Mouse (Mus musculus): ENCODE measurements around the gene E2f2.

The E2f2 gene

DNA sequence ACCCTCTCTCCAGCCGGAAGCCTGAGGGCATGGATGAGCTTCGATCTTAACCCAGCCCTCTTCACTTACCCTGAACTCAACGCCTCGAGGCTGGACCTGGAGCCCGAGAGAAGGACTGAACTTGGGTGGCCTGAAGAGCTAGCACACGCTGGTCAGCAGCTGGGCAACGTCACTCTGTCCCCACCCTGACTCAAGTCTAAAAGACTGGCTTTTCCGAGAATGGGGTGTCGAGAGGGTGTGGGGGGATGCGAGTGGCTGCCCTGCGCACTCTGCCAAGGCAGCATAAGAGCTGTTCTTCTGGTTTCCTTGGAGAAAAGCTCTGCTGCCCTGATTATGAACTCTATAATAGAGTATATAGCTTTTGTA, 27.3 kb upstream of the E2f2 start:
- no peak for DNase-seq (ENCODE audit: low spot score)

DNA sequence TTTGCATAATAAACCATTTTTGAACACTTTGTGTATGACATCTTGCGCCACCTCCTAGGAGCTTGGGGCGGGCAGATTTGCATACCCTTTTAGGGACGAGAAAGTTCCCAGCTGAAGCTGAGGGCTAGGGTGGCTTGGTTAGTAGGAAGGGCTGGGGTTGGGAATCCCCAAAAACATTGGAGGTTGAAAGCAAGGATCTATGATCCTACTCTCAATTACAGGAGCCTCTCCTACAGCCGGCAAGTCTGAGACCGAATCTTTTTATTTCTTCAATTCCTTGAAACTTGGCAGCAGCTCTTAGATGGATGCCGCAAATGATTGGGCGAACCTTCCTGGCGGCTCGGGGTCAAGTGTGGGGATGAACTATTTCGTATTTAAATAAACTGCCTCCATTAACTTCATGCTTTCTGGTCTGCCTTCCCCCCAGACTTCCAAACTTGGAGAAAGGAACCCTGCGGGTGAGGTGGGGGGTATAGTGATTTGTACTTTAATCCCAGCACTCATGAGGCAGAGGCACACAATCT, 26.8 kb upstream of the E2f2 start:
- DNase-seq (ENCODE audit: low spot score): no peak

DNA sequence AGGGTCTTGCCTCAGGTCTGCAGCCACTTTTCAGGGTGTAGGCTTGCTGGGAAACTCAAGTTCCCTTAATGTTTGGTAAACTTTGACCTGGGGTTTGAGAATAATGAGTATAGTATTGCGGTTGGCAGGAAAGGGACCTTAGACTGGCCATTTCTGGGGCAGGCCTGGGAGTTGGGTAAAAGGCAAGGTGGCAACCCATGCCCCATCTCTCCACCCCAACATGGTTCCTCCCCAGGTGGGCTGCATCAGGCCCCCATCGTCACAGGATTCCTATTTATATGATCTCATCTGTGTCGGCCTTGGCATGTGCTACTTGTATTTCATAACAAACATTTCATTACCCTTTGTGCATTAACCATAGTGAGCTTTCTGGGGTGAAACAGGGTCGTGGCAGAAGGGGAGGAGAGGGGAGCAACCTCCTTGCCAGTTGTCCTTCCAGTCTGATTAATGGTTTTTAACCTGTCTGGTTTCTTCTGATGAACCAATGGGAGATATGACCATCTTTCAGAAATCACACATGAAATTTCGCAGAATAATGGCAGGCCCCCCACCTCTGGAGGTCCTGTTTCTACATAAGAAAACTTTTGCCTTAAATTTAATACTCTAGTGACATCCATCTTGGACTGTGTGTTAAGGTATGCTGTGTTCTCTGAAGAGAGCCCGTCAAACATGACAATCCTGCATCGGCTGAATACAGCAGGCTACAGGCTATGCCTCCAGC, 26.0 kb upstream of the E2f2 start:
- DNase-seq (ENCODE audit: low spot score): no peak

DNA sequence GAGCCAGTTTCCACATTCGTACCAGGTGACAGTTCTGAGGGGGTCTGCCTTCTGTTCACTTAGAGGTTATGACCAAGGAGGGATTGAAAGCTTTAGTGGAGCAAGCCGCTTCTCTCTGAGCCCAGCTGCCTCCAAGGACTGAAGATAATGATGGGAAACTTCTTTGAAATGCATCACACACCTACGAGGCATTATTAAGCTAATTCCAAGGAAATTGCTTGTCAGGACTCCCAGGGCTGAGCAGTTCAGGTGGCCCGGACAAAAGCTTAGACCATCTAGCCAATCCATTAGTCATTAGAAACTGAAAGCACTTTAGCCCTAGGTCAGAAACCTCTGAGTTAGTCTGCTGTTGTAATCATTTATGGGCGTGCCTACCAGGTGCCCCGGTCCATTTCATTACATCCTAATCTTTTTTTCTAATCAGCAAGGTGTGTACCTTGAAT, 25.5 kb upstream of the E2f2 start:
- no peak for DNase-seq (ENCODE audit: low spot score)

DNA sequence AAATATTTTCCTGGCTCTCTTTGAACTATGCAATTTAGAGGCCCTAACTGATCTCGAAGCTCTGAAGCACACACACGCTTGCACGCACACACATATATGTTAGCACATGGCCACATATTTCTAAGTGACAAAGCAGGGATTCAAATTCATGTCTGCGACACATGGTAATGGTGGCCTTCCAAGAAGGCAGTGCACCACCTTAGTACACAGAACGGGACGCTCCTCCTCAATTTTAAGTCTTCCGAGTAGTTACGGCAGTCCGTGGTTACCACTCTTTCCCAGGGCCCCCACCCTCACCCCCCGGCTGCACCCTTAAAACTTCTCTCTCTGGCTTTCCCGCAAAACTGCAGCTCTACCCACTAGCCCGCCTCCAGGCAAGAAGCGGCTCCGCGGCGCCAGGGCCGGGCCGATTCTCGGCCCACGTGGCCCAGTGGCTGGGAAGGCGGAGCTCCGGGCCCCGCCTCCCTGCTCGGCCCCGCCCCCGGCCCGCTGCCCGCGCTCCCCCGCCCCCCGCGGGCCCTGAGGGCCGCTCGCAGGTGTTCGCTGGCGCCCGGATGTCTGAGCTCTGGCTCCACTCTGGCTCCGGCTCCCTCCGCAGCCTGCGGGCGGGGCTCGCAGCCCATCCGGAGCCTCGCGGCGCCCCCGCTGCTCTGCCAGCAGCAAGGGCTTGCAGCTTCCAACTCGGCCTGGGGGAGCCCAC, 24.6 kb upstream of the E2f2 start:
- peak; percentile 74 for DNase-seq (ENCODE audit: low spot score)

DNA sequence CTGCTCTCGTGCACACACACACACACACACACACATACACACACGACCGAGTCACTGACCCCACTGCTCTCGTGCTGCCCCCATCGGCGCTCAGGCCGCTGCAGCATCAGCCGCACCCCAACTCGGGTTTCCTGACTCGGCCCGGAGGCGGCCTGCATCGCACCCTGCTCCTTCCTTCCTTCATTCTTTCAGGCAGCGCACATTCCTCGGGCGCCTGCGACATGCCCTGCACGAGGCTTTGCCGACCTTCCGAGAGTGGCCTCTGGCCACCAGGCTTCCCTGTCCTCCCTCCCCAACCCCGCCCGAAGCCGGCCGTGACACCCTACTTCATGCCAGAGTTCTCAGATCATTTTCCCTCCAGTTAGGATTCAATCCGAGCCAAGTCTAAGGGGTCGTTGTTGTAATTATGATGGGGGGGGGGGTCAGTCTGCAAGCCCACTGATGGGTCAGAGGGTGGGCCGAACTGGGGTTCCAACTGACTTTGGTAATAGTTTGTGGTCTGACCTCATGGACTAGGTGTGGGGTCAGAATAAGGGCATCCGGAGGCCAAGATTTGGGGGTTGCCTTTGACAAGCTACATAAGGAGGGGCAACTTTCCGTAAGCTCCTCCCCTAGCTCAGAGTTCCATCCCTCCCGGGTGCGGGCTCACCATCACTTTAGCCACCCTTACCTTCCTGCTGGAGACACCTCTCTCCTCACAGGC, 23.7 kb upstream of the E2f2 start:
- DNase-seq (ENCODE audit: low spot score): no peak

DNA sequence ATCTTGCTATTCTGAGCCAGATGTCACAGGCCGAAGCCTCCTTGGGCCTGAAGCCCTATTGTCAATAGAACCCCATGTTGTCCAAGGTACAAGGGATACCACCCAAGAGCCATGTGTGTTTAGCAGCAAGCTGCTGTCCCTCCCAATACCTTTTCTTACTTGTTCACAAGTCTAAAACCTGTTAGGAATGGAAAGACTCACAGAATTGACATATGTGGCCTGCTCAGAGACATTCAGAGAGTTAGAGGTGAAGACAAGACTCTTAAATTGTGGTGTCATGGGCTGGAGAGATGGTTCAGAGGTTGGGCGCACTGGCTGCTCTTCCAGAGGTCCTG, 23.2 kb upstream of the E2f2 start:
- DNase-seq (ENCODE audit: low spot score): no peak

DNA sequence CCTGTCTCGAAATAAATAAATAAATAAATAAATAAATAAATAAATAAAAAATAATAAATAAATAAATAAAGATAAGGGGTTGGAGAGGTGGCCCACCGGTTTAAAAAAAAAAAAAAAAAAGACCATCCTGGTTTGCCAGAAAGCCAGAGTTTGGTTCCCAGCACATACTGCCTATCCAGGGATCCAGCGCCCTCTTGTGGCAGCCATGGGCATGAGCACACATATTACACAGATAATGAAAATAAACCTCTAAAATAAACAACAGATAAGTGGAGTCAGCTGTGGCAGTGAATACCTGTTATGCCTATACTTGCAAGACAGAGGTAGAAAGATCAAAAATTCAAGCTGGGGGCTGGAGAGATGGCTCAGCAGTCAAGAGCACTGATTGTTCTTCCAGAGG, 22.5 kb upstream of the E2f2 start:
- no peak for DNase-seq (ENCODE audit: low spot score)

DNA sequence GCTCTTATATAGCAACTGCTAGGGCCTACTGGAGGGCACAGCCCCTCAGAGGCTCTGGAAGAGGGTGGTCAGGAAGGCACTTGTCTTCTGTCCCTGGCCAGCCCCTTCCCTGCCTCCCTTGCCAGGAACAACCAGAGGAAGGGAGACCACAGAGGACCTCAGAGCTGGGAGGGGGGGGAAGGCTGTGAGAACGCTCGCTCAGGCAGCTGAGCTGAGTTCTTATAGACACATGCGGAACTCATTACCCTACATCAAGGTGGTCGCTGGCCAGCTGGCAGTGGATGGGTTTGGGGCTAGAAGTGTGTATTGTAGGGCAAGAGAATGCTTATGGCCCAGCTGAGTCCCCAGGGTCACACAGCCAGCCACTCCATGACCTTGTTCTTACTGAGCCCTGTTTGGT, 21.6 kb upstream of the E2f2 start:
- no peak for DNase-seq (ENCODE audit: low spot score)

DNA sequence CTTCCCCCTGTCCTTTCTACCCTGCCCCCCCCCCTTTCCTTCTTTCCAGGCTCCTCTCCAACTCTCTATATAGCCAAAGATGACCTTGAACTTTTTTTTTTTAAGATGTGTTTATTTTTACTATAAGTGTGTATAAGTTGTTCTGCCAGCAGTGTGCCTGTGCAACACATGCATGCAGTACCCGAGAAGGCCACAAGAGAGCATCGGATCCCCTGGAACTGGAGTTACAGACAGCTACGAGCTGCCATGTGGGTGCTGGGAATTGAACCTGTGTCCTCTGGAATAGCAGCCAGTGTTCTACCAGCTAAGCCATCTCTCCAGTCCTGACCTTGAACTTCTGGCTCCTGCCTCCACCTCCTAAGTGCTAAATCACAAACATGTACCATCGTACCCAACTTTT, 19.4 kb upstream of the E2f2 start:
- no peak for DNase-seq (ENCODE audit: low spot score)

DNA sequence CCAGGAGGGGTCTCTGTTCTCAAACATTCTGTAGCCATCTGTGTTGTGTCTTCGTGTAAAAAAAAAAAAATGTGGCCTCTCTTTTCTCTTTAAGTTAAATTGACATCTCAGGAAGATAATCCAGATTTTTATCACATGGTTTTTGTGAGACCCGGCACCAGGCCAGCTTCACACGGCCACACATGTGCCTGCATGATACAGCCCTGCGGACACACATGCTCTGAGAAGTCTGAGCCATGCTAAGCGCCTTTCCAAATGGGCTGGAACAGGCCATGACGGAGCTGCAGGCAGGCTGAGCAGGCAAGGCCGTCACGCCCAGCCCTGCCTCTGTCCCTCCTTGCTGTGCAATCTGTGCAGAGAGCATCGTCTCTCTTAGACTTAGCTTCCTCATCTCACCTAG, 17.7 kb upstream of the E2f2 start:
- no peak for DNase-seq (ENCODE audit: low spot score)

DNA sequence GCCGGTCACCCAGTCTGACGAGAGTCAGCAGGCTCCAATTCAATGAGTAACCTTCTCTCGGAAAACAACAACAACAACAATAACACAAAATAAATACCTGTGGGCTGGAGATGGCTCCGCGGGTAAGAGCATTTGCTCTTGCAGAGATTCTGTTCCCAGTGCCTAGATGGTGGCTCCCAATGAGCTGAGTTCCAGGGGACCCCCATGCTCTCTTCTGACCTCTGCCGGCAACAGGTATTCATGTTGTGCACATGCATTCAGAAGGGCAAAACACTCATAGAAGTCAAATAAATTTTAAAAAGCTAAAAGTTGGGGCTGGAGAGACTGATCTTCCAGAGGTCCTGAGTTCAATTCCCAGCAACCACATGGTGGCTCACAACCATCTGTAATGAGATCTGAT, 13.7 kb upstream of the E2f2 start:
- no peak for DNase-seq (ENCODE audit: low spot score)

DNA sequence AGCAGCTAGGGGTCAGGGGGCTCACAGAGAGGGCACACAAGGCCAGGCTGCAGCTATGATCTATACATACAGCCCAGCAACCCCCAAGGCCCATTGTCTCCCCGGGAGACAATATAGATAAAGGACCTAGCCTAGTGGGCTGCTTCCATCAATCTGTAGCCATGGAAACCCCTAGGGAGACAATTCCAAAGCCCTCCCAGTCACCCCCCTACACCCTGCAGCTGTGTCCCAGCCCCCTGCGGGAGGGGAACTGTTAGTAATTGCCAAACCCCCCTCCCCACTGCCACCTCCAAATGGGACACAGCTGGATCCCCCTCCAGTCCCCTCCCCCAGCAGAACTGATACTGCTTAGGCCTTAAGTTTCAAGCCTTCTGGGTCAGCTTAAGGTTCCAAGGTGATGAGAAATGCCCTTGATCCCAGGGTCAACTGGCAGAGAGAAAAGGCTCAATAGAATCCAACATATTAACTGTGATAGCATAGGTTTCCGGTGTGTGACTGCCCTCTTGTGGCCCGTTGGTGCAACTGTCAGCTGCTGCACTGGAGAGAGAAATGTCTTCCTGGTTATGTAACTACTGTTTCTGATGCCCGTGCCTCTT, 12.3 kb upstream of the E2f2 start:
- no peak for DNase-seq (ENCODE audit: low spot score)

DNA sequence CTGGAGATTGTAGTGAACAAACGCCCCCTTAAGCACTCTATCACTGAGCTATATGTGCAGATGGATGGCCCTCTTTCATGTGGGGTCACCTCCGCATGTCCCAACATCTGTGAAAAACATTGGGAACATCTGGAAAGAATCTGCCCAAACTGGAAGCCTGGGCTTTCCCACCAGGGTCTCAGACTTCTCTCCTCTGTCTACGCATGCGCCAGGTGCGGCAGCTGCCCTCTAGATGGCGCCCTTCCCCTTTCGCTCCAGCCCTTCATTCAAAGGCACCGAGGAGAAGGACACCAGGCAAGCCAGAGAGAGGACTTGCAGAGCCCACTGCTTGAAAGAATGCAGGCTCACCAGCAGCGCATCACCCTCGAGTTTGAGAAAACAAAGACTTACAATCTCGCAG, 8.7 kb upstream of the E2f2 start:
- peak; percentile 92 for DNase-seq (ENCODE audit: low spot score)

DNA sequence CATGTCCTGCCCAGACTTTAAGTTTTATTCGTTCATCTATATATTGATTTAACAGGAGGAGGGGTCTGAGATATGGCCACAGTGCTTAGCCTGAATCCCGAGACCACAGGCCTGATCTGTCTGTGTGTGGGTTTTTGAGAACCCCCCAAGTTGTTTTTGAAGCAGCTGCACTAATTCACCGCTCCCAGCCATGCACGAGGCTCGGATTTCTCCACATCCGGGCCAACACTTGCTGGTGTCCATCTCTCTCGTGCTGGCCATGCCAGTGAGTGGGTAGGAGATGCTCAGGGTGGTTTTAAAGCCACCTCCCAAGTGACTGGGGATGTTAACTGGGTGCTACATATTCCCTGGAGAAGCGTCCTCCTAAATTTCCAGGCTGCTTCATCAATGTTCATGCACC, 7.2 kb upstream of the E2f2 start:
- DNase-seq (ENCODE audit: low spot score): no peak

DNA sequence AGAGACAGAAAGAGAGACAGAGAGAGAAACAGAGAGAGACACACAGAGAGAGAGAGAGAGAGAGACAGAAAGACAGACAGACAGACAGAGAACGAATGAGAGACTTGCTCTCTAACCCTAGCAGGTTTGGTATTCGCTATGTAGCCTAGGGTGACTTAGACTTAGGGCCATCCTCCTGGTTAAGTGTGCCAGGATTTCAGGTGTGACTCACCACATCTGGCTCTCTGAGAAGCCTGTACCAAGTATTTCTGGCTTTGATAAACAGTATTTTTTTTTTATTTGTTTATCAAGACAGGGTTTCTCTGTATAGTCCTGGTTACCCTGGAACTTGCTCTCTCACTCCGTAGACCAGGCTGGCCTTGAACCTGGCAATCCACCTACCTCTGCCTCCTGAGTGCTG, 4.5 kb upstream of the E2f2 start:
- no peak for DNase-seq (ENCODE audit: low spot score)

DNA sequence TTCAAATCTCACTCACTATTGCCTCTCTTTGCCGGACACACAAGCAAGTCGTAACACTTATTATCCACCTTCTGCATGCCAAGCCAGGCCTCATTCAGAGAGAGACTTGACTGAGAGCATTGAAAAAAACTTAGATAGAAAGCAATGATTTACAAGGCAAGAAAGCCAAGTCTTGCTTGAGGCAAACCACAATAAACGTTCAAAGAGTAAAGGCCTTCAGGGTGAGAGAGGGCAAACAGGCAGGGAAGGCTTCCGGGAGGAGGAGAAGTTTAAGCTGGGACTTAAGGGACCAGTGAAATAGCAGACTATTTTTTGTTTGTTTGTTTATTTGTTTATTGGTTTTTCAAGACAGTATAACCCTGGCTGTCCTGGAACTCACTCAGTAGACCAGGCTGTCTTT, 1.8 kb upstream of the E2f2 start:
- DNase-seq (ENCODE audit: low spot score): no peak

DNA sequence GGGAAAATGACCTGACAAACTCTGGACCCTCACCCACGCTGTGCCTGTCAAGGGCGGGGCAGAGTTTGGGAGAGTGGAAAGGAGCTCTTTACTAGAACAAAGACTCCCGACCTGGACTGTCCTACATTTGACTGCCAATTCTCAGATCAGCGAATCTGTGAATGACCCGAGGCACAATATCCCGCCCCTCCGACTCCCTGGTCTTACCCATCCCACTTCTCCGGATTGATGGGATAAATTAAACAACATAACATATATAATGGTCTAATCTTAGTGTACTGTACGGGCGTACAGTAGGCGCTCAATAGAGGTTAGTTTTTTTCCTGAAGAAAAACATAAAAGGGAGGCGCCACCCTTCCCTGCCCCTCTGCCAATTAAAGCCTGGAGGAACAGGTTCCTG, 739 bp upstream of the E2f2 start:
- no peak for DNase-seq (ENCODE audit: low spot score)

DNA sequence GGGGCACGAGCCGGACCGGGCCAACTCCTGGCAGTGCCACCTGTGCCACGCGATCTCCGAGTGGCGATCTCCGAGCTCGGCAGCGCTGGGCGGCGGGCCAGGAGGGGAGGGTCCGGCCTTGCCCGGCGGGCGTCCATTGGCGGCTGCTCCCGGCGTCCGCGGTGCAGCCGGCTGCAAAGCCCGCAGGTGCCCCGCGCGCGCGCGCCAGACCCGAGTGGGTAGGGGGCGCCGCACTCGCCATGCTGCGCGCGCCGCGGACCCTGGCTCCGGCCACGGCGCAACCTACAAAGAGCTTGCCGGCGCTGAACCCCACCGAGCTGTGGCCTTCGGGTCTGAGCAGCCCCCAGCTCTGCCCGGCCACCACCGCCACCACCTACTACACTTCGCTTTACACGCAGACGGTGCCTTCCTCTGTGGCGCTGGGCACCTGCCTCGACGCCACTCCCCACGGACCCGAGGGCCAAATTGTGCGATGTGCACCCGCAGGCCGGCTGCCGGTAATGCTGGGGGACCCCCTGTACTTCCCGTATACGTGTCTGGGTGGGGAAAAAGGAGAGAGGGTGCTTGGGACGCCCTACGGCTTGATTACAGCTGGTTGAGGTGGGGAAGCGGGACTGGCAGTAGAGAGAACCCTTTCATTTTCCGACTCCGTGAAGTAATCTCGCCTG, 482 bp downstream of the E2f2 start:
- DNase-seq (ENCODE audit: low spot score): no peak

DNA sequence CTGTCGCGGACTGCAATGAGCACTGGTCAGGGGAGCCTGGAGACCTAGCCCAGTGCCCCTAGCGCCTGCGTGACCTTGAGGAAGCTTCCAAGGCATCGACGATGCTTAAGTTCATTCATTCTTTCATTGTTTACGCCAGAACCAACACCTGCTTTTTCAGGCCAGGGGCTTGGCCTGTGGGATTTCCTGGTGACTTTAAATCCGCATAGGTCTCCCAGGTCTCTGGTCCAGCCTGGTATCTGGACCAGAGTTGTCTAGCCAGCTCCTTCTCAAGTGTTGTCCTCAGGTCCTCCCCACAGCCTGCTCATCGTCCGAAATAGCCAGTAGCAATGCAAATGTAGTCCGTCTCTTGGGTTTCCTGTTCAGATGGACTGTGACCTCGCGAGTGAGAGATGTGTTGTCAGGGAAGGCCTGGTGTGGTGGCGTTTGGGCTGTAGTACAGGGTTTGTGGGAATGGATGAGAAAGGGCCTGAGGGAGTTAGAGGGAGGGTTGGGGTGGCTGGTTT, 1.1 kb downstream of the E2f2 start:
- DNase-seq (ENCODE audit: low spot score): no peak

DNA sequence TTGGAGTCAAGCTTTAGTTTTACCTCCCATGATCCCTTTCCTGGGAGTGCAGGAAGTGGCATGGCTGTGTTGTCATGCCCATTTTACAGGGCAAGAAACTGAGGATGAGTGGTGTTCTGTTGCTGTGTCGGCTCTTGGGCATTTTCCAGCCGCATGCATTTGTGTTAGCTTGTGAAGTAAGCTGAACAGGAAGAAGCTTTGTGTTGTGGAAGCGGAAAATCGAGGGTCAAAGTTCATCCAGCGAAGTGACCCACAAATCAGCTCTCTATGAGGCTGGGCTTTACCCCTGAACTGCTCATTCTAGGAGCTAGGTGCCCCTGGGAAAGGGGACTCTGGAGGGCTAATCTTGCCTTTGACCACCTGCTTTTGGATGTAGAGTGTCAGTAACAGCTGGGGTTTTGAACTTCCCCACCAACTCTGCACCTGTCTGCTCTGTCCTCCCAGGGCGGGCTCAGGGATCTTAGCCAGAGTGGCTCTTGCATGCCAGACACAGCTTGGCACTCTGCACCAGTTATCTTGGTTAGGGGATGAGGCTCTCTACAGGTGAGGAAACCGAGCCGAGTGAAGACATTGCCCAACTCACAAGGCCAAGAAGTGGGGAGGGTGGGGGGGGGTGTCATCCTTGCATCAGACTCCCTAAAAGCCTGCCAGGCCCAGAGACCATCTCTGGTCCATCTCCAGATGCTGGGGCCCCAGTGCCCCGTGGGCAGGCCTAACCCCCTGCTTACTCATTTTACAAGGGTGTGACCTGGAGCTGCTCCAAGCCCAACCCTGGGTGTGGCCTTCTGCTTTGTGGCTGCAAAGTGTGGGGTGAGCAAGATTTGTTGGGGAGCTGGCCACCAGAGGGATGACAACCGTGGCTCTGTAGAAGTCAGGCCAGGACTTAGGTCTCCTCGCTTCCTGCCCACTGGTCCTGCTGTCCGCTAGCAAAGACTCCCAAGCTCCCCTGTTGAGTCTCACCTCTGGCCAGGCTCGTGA, 2.3 kb downstream of the E2f2 start:
- no peak for DNase-seq (ENCODE audit: low spot score)

Measured in ovary, postnatal 14 days (tissue).